Mouse (Mus musculus) bone marrow, adult 2 months (tissue): ENCODE results near the gene Mapk10. TPM values are rescaled to one million over a fixed set of nuclear protein-coding genes. Genes with fewer than 3 reads are reported as not detected.

Experiments used
- H3K27ac ChIP-seq: fragments of 200-500 bp; 2 replicates; pipeline ENCODE4 v1.5.1; 2012; ENCODE audit warnings: low read depth, mild to moderate bottlenecking, control low read depth, inconsistent platforms, low read length; ENCODE audit not compliant: control insufficient read depth, poor library complexity, insufficient read depth
- H3K4me1 ChIP-seq: fragments of 200-500 bp; 2 replicates; pipeline ENCODE4 v1.6.1; 2011; ENCODE audit warnings: low read length; ENCODE audit not compliant: control insufficient read depth, insufficient read depth
- H3K4me3 ChIP-seq: fragments of 200-500 bp; replicated peaks from 2 replicates; pipeline ENCODE3; 2011; ENCODE audit warnings: mild to moderate bottlenecking, low read depth, low read length, control low read depth; ENCODE audit not compliant: control insufficient read depth
- CTCF ChIP-seq: fragments of 200-500 bp; IDR thresholded peaks from 2 replicates; pipeline ENCODE4 v1.5.1; 2011; ENCODE audit warnings: low read length, control low read depth; ENCODE audit not compliant: control insufficient read depth, insufficient read depth
- POLR2A ChIP-seq: fragments of 200-500 bp; IDR thresholded peaks from 2 replicates; pipeline ENCODE4 v1.6.1; 2011; ENCODE audit warnings: low read depth, mild to moderate bottlenecking, control low read depth, low read length, borderline replicate concordance; ENCODE audit not compliant: control insufficient read depth
- WGBS: fragments of 180-500 bp; shearing (Covaris S2); methylation state at CpG from one replicate; pipeline ENCODE4 v1.1.7; 2018; 5-methylcytosine and 5-hydroxymethylcytosine counted together
- polyA plus RNA-seq: library from polyadenylated mRNA; stranded (reverse); fragments of >200 nt; gene quantifications from 2 replicates; pipeline ENCODE4 v1.2.4, GENCODE M21; 2011; ENCODE audit warnings: low replicate concordance; ENCODE audit not compliant: missing spikeins, insufficient read depth, insufficient read length

The Mapk10 gene
- polyA plus RNA-seq, 1 experiment = not detected

DNA sequence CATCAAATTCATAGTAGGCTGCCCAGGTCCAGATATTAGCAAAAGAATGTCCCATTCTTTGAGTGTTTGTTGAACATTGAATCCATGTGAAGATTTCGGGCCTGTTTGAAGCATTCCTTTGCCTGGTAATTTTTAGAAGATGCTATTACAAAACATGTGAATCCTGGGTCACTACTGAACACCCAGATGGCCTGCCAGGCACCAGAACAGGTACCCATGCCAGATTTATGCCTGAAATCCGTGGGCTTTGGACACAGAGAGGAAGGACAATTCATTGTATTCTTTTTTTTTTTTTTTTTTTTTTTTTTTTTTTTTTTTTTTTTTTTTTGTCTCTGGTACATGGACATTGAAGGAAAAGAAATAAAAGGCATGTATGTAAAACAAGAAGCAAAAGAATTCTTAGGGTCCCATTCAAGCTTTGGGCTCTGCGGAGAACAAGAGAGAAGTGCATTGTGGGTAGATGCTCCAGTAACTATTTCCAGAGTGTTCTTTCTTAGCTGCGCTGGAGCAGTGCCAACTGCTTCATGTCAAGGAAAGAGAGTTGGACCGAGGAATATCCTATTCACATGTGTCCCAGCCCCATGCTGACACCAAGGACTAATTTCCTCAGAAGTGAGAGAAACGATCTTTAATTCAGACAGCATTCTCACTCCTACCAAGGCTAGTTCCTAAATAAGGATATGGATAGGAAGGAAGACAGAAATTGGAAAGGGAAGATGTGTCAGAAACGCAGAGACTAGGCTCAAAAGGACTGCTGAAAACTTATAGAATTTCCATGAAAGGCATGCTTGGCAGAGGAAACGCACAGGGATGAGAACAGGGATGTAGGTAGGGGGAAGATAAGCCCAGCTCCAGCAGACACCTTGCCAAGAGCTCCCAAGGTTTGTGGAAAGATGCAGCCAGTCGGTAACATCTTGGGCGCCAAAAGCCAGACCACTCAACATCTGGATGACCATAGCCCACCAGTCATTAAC, 105.4 kb downstream of the Mapk10 start:
- WGBS = 73% methylated on average over 10 of the region's 10 CpGs
- Histone ChIP-seq H3K4me3 (no peak overlapping the region), H3K27ac (no peak overlapping the region), H3K4me1 (no peaks in the 10 kb centered on the region)
- TF ChIP-seq POLR2A (no peak), CTCF (no peak)

DNA sequence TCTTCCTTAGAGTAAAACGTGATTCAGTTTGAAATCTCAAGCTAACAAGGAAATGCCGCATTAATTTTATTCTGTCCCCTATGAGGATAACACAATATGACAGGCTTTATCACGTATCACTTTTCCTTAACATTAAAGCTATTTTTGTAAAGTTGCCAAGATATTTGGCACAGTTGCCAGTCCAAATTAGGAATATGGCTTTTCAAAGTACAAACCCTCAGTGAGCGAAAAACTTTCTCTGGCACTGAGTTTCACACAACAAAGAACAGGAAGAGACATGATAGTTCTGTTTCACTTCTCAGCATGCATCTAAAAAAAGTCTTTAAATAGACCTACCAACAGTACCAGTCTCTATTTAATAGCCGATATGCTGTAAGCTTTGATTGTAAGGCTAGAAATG, 107.1 kb downstream of the Mapk10 start:
- WGBS = 80% methylated on average over 5 of the region's 5 CpGs
- TF ChIP-seq POLR2A = no peak
- TF ChIP-seq CTCF = no peak
- no peaks in the 10 kb centered on the region for H3K4me1 ChIP-seq
- no peak overlapping the region for H3K4me3 ChIP-seq
- no peak overlapping the region for H3K27ac ChIP-seq

DNA sequence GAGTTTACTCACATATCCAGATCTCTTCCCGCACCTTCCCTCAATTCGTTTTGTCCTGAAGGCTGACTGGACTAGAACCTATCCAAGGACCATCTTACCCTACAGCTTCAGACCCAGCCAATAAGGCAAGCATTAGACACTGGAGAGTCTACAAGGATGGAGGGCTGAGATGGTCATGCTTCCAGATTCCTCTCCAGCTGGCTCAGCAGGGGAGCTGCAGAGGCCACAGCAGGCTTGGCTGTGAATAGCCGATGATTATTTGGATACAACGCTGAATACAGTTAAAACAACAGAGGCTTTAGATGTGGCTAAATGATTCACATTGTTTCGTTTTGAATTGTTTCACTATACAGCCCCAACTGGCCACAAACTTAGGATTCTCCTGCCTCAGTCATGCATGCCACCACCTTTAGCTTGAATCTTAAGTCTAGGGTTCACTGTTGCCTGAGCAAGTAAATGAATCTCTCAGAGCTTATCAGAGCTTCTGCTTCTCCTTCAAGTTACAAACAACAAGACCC, 108.2 kb downstream of the Mapk10 start:
- no peak for TF ChIP-seq POLR2A
- TF ChIP-seq CTCF = no peak
- 72% methylated on average over 5 of the region's 5 CpGs for WGBS
- Histone ChIP-seq H3K4me3 (no peak overlapping the region), H3K27ac (no peak overlapping the region), H3K4me1 (no peaks in the 10 kb centered on the region)

DNA sequence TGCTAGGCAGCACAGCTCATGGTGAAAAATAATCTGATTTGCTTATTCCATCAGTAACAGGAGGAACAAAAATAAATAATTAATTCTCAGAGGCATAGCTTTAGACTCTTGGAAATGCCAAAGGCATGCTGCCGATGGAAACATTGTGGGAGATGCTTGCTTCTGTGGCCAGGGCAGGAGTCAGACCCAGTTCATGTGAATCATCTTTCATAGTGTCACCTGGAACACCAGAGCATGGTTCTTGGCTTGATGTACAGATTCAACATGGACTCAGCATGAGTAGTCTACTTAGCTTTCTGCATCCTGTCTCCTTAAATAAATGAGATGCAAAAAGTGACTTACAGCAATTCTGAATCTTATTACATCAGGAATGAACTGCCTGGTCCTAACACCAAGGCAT, 109.0 kb downstream of the Mapk10 start:
- no peak overlapping the region for H3K4me3 ChIP-seq
- H3K27ac ChIP-seq = no peak overlapping the region
- 80% methylated on average over 1 of the region's 1 CpGs for WGBS
- H3K4me1 ChIP-seq = no peaks in the 10 kb centered on the region
- TF ChIP-seq CTCF (no peak), POLR2A (no peak)

DNA sequence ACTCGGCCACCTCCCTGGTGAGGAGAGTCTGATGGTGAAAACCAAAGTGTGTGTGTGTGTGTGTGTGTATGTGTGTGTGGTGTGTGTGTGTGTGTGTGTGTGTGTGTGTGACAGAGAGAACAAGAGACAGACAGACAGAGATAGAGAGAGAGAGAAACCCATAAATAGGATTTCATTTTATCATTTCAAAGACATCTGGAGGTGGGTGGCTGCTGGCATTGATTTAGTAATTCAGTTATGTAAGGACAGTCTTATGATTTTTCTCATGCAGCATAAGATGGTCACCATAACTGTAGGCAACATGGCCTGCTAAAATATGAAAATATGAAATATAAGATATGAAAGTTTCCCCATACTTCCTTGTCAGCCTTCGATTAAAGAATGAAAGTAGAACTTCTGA, 117.0 kb downstream of the Mapk10 start:
- Histone ChIP-seq H3K4me1 (no peaks in the 10 kb centered on the region), H3K4me3 (no peak overlapping the region), H3K27ac (no peak overlapping the region)
- TF ChIP-seq POLR2A (no peak), CTCF (no peak)
- 66% methylated on average over 2 of the region's 2 CpGs for WGBS

DNA sequence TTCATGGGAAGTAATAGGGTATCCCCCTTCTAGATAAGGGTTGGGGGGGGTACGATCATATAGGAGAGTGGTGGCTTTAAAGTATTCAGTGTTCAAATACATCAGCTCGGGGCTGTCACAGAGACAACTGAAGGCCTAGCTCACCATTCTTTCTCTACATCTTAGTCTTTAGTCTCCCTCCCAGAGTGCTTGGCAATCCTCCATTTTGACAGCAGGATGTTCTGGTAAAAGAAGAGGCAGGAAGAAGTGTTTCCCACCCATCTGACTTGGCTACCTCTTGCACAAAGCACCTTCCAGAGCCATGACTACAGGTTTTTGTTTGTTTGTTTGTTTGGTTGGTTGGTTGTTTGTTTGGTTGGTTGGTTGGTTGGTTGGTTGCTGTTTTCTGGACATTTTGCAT, 125.3 kb downstream of the Mapk10 start:
- WGBS = 69% methylated on average over 2 of the region's 2 CpGs
- Histone ChIP-seq H3K27ac (no peak overlapping the region), H3K4me1 (no peaks in the 10 kb centered on the region), H3K4me3 (no peak overlapping the region)
- TF ChIP-seq POLR2A (no peak), CTCF (no peak)

DNA sequence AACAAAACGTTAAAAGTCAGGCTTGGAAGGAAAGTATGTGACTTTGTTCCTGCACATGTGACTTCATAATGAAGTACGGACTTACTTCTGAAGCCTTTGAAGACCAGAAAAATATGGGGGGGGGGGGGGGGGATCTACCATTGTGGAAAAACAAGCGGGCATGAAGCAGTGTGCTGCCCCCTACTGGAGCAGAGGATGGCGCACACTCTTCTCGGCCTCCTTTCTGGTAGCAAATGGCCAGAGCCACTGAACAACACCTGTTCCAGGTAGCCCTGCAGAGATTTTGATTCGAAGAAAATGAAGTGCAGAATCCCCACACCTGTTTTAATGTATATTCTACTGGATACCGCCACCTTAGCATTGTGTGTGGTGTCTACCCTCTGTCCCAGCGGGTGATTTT, 135.7 kb downstream of the Mapk10 start:
- WGBS = 64% methylated on average over 8 of the region's 8 CpGs
- no peak for TF ChIP-seq POLR2A
- TF ChIP-seq CTCF = no peak
- Histone ChIP-seq H3K4me1 (no peaks in the 10 kb centered on the region), H3K4me3 (no peak overlapping the region), H3K27ac (no peak overlapping the region)

DNA sequence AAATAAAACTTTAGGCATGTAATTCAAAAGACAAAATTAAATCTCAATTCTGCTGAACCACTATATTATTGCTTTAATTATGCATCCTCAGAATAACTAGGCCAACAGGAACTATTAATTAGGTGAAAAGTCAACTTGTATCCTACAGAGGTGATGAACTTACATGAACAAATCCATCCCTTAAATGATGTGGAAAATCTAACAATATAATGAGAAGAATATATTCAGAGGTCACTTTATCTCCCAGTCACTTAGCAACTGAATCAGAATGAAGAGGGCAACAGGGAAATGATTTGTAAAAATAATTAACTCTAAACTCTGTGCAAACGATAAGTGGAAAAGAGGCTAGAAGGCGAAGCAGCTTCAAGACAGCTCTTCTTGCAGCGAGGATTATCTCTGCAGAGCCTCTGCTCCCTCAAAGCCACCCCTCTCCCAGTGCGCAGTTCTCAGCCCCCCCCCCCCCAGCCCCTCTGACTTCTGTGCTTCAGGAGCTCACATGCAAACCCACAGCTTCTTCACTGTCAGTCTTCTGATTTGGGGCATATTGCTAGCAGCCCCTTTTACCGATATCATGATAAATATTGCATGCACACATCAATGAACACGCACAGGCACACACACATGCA, 138.8 kb downstream of the Mapk10 start:
- H3K4me3 ChIP-seq = no peak overlapping the region
- no peak overlapping the region for H3K27ac ChIP-seq
- no peaks in the 10 kb centered on the region for H3K4me1 ChIP-seq
- 75% methylated on average over 6 of the region's 6 CpGs for WGBS
- TF ChIP-seq POLR2A = no peak
- no peak for TF ChIP-seq CTCF
